Mouse (Mus musculus): ENCODE results near the gene Serping1. TPM values are rescaled to one million over a fixed set of nuclear protein-coding genes. Genes with fewer than 3 reads are reported as not detected.

The Serping1 gene
- total RNA-seq, 2 experiments from 2014 or later, result 5.3 to 8.4 TPM

- intact Hi-C loops (cut with DNase I), result no loop called here
- no peak for TF ChIP-seq CTCF (IDR thresholded peaks at IDR 0.05)
- H3K27ac ChIP-seq, result no peak overlapping the region
- no peak for DNase-seq (ENCODE audit: extremely low spot score in 1 of 2, low spot score in 2 of 2)
- no peak overlapping the region for H3K4me3 ChIP-seq
Observed at GRCm38 (mm10) chr2:84775665-84776064, 421 bp upstream of the Serping1 start.

- intact Hi-C loops (cut with DNase I), result no loop called here
- Histone ChIP-seq H3K4me3 (peak overlapping the region; percentile 19), H3K27ac (no peak overlapping the region)
- no peak for DNase-seq (ENCODE audit: extremely low spot score in 1 of 2, low spot score in 2 of 2)
- TF ChIP-seq CTCF (IDR thresholded peaks at IDR 0.05), result no peak
Observed at GRCm38 (mm10) chr2:84774751-84775150, 493 bp downstream of the Serping1 start.

GRCm38 (mm10) chr2:84773195-84773594 is 2.0 kb downstream of the Serping1 start:
- intact Hi-C loops (cut with DNase I), result no loop called here
- Histone ChIP-seq H3K4me3 (no peak overlapping the region), H3K27ac (no peak overlapping the region)
- DNase-seq (ENCODE audit: extremely low spot score in 1 of 2, low spot score in 2 of 2), result no peak
- TF ChIP-seq CTCF (IDR thresholded peaks at IDR 0.05), result no peak

GRCm38 (mm10) chr2:84772454-84772853 is 2.8 kb downstream of the Serping1 start:
- Histone ChIP-seq H3K27ac (no peak overlapping the region), H3K4me3 (no peak overlapping the region)
- TF ChIP-seq CTCF (IDR thresholded peaks at IDR 0.05), result no peak
- intact Hi-C loops (cut with DNase I), result no loop called here
- DNase-seq (ENCODE audit: extremely low spot score in 1 of 2, low spot score in 2 of 2), result no peak

GRCm38 (mm10) chr2:84770501-84770900 is 4.7 kb downstream of the Serping1 start:
- no peak for TF ChIP-seq CTCF (IDR thresholded peaks at IDR 0.05)
- DNase-seq (ENCODE audit: extremely low spot score in 1 of 2, low spot score in 2 of 2), result no peak
- no peak overlapping the region for H3K27ac ChIP-seq
- intact Hi-C loops (cut with DNase I), result no loop called here
- H3K4me3 ChIP-seq, result no peak overlapping the region

GRCm38 (mm10) chr2:84762818-84763217 is 12.4 kb downstream of the Serping1 start:
- Histone ChIP-seq H3K27ac (no peak overlapping the region), H3K4me3 (no peak overlapping the region)
- intact Hi-C loops (cut with DNase I), result no loop called here
- no peak for TF ChIP-seq CTCF (IDR thresholded peaks at IDR 0.05)
- no peak for DNase-seq (ENCODE audit: extremely low spot score in 1 of 2, low spot score in 2 of 2)

- DNase-seq (ENCODE audit: extremely low spot score in 1 of 2, low spot score in 2 of 2), result no peak
- H3K4me3 ChIP-seq, result no peak overlapping the region
- H3K27ac ChIP-seq, result no peak overlapping the region
- TF ChIP-seq CTCF (IDR thresholded peaks at IDR 0.05), result no peak
- intact Hi-C loops (cut with DNase I), result no loop called here
Observed at GRCm38 (mm10) chr2:84762295-84762694, 12.9 kb downstream of the Serping1 start.

- H3K27ac ChIP-seq, result no peak overlapping the region
- H3K4me3 ChIP-seq, result no peak overlapping the region
- intact Hi-C loops (cut with DNase I), result no loop called here
- TF ChIP-seq CTCF (IDR thresholded peaks at IDR 0.05), result no peak
- no peak for DNase-seq (ENCODE audit: extremely low spot score in 1 of 2, low spot score in 2 of 2)
Observed at GRCm38 (mm10) chr2:84761840-84762239, 13.4 kb downstream of the Serping1 start.

- no peak overlapping the region for H3K27ac ChIP-seq
- H3K4me3 ChIP-seq, result no peak overlapping the region
- DNase-seq (ENCODE audit: extremely low spot score in 1 of 2, low spot score in 2 of 2), result no peak
- intact Hi-C loops (cut with DNase I), result no loop called here
- no peak for TF ChIP-seq CTCF (IDR thresholded peaks at IDR 0.05)
Observed at GRCm38 (mm10) chr2:84761309-84761708, 13.9 kb downstream of the Serping1 start.

- DNase-seq (ENCODE audit: extremely low spot score in 1 of 2, low spot score in 2 of 2), result no peak
- intact Hi-C loops (cut with DNase I), result no loop called here
- TF ChIP-seq CTCF (IDR thresholded peaks at IDR 0.05), result no peak
Observed at GRCm38 (mm10) chr2:84760777-84761176, 14.5 kb downstream of the Serping1 start.

GRCm38 (mm10) chr2:84758542-84759127 is 16.6 kb downstream of the Serping1 start:
- peak; percentile 67 for TF ChIP-seq CTCF (IDR thresholded peaks at IDR 0.05)
- no peak for DNase-seq (ENCODE audit: extremely low spot score in 1 of 2, low spot score in 2 of 2)
- intact Hi-C loops (cut with DNase I), result loop anchor here (10.0 kb wide), 1 partner anchor 304 kb away; no protein-coding TSS in a partner anchor
- Histone ChIP-seq H3K27ac (no peak overlapping the region), H3K4me3 (no peak overlapping the region)

More at GRCm38 (mm10) chr2:84760777-84761176, 14.5 kb downstream of the Serping1 start:
- Histone ChIP-seq H3K4me3 (no peak overlapping the region), H3K27ac (no peak overlapping the region)

GRCm38 (mm10) chr2:84757026-84757682 is 18.1 kb downstream of the Serping1 start:
- no peak overlapping the region for H3K27ac ChIP-seq
- TF ChIP-seq CTCF (IDR thresholded peaks at IDR 0.05), result no peak
- H3K4me3 ChIP-seq, result no peak overlapping the region
- DNase-seq (ENCODE audit: extremely low spot score in 1 of 2, low spot score in 2 of 2), result no peak
- intact Hi-C loops (cut with DNase I), result loop anchor here (10.0 kb wide), 1 partner anchor 302 kb away; no protein-coding TSS in a partner anchor

- intact Hi-C loops (cut with DNase I), result loop anchor here (10.0 kb wide), 1 partner anchor 301 kb away; no protein-coding TSS in a partner anchor
- no peak for DNase-seq (ENCODE audit: extremely low spot score in 1 of 2, low spot score in 2 of 2)
- H3K4me3 ChIP-seq, result no peak overlapping the region
- TF ChIP-seq CTCF (IDR thresholded peaks at IDR 0.05), result no peak
- H3K27ac ChIP-seq, result no peak overlapping the region
Observed at GRCm38 (mm10) chr2:84756245-84756644, 19.0 kb downstream of the Serping1 start.

Measured in left cerebral cortex, adult 2 months (tissue).